Mouse (Mus musculus) intestine, embryonic 14.5 days (tissue): ENCODE data around the gene Vwa2. TPM values are rescaled to one million over a fixed set of nuclear protein-coding genes. Genes with fewer than 3 reads are reported as not detected.

Source experiments
- ATAC-seq: fragments of 200-750 bp; cut with Nextera tagmentation; replicated peaks from 2 replicates; pipeline ENCODE4 v1.8.0; 2017; ENCODE audit warnings: low read depth, moderate number of reproducible peaks, moderate TSS enrichment, moderate library complexity; ENCODE audit not compliant: low FRiP score, low TSS enrichment
- DNase-seq: peaks from one replicate; pipeline ENCODE4 v3.0.0-alpha.2; 2018; ENCODE audit warnings: low spot score
- H3K27ac ChIP-seq: fragments of 300-500 bp; sonication (generic); 2 replicates; pipeline ENCODE4 v1.5.1; 2014; ENCODE audit warnings: low read depth, mild to moderate bottlenecking, control low read depth
- H3K27me3 ChIP-seq: fragments of 300-500 bp; sonication (generic); replicated peaks from 2 replicates; pipeline ENCODE4 v1.6.1; 2014; ENCODE audit warnings: low read length, control low read depth; ENCODE audit not compliant: control insufficient read depth, insufficient read depth
- H3K36me3 ChIP-seq: fragments of 300-500 bp; sonication (generic); 2 replicates; pipeline ENCODE4 v1.6.1; 2014; ENCODE audit warnings: low read length, control low read depth; ENCODE audit not compliant: control insufficient read depth, insufficient read depth
- H3K4me1 ChIP-seq: fragments of 300-500 bp; sonication (generic); replicated peaks from 2 replicates; pipeline ENCODE4 v1.6.1; 2014; ENCODE audit warnings: low read length, control low read depth, mixed read lengths; ENCODE audit not compliant: control insufficient read depth, insufficient read depth
- H3K4me2 ChIP-seq: fragments of 300-500 bp; sonication (generic); 2 replicates; pipeline ENCODE4 v1.6.1; 2014; ENCODE audit warnings: low read length
- H3K4me3 ChIP-seq: fragments of 300-500 bp; sonication (generic); 2 replicates; pipeline ENCODE4 v1.5.1; 2014; ENCODE audit warnings: low read depth, low read length, control low read depth, mixed read lengths
- H3K9ac ChIP-seq: fragments of 300-500 bp; sonication (generic); 2 replicates; pipeline ENCODE4 v1.6.1; 2014; ENCODE audit warnings: mild to moderate bottlenecking, low read length
- H3K9me3 ChIP-seq: fragments of 300-500 bp; sonication (generic); 2 replicates; pipeline ENCODE4 v1.6.1; 2016; ENCODE audit warnings: low read length, control low read depth; ENCODE audit not compliant: control insufficient read depth
- WGBS: fragments of 180-500 bp; shearing (Covaris S2); extraction: QIAGEN DNeasy Blood & Tissue Kit; methylation state at CpG from one replicate; pipeline ENCODE4 v1.1.7; 2014; 5-methylcytosine and 5-hydroxymethylcytosine counted together
- polyA plus RNA-seq: library from polyadenylated mRNA; unstranded; fragments of >200 nt; fragmentation: Nextera tagmentation; extraction: Ambion mirVana; gene quantifications from 2 replicates; pipeline ENCODE4 v1.2.1, GENCODE M21; 2014

Vwa2 gene
- polyA plus RNA-seq, 1 experiment from 2014 or later = 1.8 TPM

GRCm38 (mm10) chr19:56893326-56893725 lies 19.3 kb downstream of the Vwa2 start:
- Histone ChIP-seq H3K27ac (no peak overlapping the region), H3K4me2 (no peak overlapping the region), H3K9me3 (no peaks in the 10 kb centered on the region), H3K4me1 (peaks cover 4% of the 10 kb centered on the region), H3K9ac (no peak overlapping the region), H3K27me3 (no peaks in the 10 kb centered on the region), H3K36me3 (no peaks in the 10 kb centered on the region), H3K4me3 (no peak overlapping the region)
- no peak for DNase-seq
- no peak for ATAC-seq
- WGBS = 53% methylated on average over 5 of the region's 5 CpGs

- no peak overlapping the region for H3K9ac ChIP-seq
- DNase-seq (no peak), ATAC-seq (no peak)
- 84% methylated on average over 16 of the region's 16 CpGs for WGBS
- H3K4me2 ChIP-seq = no peak overlapping the region
- H3K27me3 ChIP-seq = no peaks in the 10 kb centered on the region
- H3K9me3 ChIP-seq = no peaks in the 10 kb centered on the region
- H3K36me3 ChIP-seq = no peaks in the 10 kb centered on the region
- H3K4me3 ChIP-seq = no peak overlapping the region
- no peak overlapping the region for H3K27ac ChIP-seq
- H3K4me1 ChIP-seq = peaks cover 5% of the 10 kb centered on the region; the same call in 1 of the 2 replicates
Measured at GRCm38 (mm10) chr19:56897654-56898053, 23.6 kb downstream of the Vwa2 start.

GRCm38 (mm10) chr19:56904095-56904494 lies 30.0 kb downstream of the Vwa2 start:
- H3K4me1 ChIP-seq = peaks cover 10% of the 10 kb centered on the region
- H3K9ac ChIP-seq = no peak overlapping the region
- H3K36me3 ChIP-seq = no peaks in the 10 kb centered on the region
- 71% methylated on average over 3 of the region's 3 CpGs for WGBS
- no peaks in the 10 kb centered on the region for H3K27me3 ChIP-seq
- no peak for ATAC-seq
- no peak overlapping the region for H3K4me3 ChIP-seq
- H3K9me3 ChIP-seq = no peaks in the 10 kb centered on the region
- no peak overlapping the region for H3K4me2 ChIP-seq
- no peak for DNase-seq
- H3K27ac ChIP-seq = no peak overlapping the region

GRCm38 (mm10) chr19:56905395-56905794 lies 31.3 kb downstream of the Vwa2 start:
- 87% methylated on average over 7 of the region's 7 CpGs for WGBS
- ATAC-seq = no peak
- H3K9ac ChIP-seq = no peak overlapping the region
- DNase-seq = no peak
- H3K27ac ChIP-seq = no peak overlapping the region
- peaks cover 5% of the 10 kb centered on the region for H3K4me1 ChIP-seq
- no peaks in the 10 kb centered on the region for H3K27me3 ChIP-seq
- H3K9me3 ChIP-seq = no peaks in the 10 kb centered on the region
- H3K4me3 ChIP-seq = no peak overlapping the region
- no peak overlapping the region for H3K4me2 ChIP-seq
- no peaks in the 10 kb centered on the region for H3K36me3 ChIP-seq

GRCm38 (mm10) chr19:56907850-56908249 lies 33.8 kb downstream of the Vwa2 start:
- no peaks in the 10 kb centered on the region for H3K27me3 ChIP-seq
- H3K4me2 ChIP-seq = no peak overlapping the region
- H3K27ac ChIP-seq = no peak overlapping the region
- H3K9me3 ChIP-seq = no peaks in the 10 kb centered on the region
- WGBS = 36% methylated on average over 3 of the region's 3 CpGs
- DNase-seq = no peak
- ATAC-seq = no peak
- peaks cover 4% of the 10 kb centered on the region for H3K4me1 ChIP-seq
- no peak overlapping the region for H3K9ac ChIP-seq
- no peaks in the 10 kb centered on the region for H3K36me3 ChIP-seq
- H3K4me3 ChIP-seq = no peak overlapping the region

- no peaks in the 10 kb centered on the region for H3K9me3 ChIP-seq
- DNase-seq = peak; percentile 84
- H3K4me3 ChIP-seq = no peak overlapping the region
- WGBS = 71% methylated on average over 17 of the region's 17 CpGs
- no peak overlapping the region for H3K9ac ChIP-seq
- peak; percentile 38; the same call in 1 of the 2 replicates for ATAC-seq
- H3K27me3 ChIP-seq = no peaks in the 10 kb centered on the region
- H3K4me2 ChIP-seq = no peak overlapping the region
- peaks cover 4% of the 10 kb centered on the region for H3K4me1 ChIP-seq
- peaks cover 4% of the 10 kb centered on the region; the same call in 1 of the 2 replicates for H3K36me3 ChIP-seq
- H3K27ac ChIP-seq = no peak overlapping the region
Measured at GRCm38 (mm10) chr19:56908472-56909270, 34.6 kb downstream of the Vwa2 start.

GRCm38 (mm10) chr19:56910561-56910960 lies 36.5 kb downstream of the Vwa2 start:
- ATAC-seq = no peak

GRCm38 (mm10) chr19:56913761-56914160 lies 39.7 kb downstream of the Vwa2 start:
- DNase-seq = no peak
- Histone ChIP-seq H3K4me3 (no peak overlapping the region), H3K9ac (no peak overlapping the region), H3K9me3 (no peaks in the 10 kb centered on the region), H3K4me2 (no peak overlapping the region), H3K27ac (no peak overlapping the region), H3K4me1 (no peaks in the 10 kb centered on the region; the same call in 1 of the 2 replicates), H3K36me3 (peaks cover 36% of the 10 kb centered on the region), H3K27me3 (no peaks in the 10 kb centered on the region)
- no peak for ATAC-seq
- 87% methylated on average over 4 of the region's 4 CpGs for WGBS

More at GRCm38 (mm10) chr19:56910561-56910960, 36.5 kb downstream of the Vwa2 start:
- Histone ChIP-seq H3K4me3 (no peak overlapping the region), H3K36me3 (peaks cover 23% of the 10 kb centered on the region; the same call in 1 of the 2 replicates), H3K4me1 (peaks cover 4% of the 10 kb centered on the region), H3K27ac (no peak overlapping the region), H3K9me3 (no peaks in the 10 kb centered on the region), H3K27me3 (no peaks in the 10 kb centered on the region), H3K9ac (no peak overlapping the region), H3K4me2 (no peak overlapping the region)
- WGBS = 66% methylated on average over 11 of the region's 11 CpGs
- no peak for DNase-seq

- H3K36me3 ChIP-seq = peaks cover 36% of the 10 kb centered on the region
- H3K9ac ChIP-seq = no peak overlapping the region
- ATAC-seq (no peak; the same call in 1 of the 2 replicates), DNase-seq (no peak)
- H3K4me3 ChIP-seq = no peak overlapping the region
- H3K4me2 ChIP-seq = no peak overlapping the region
- WGBS = 93% methylated on average over 3 of the region's 3 CpGs
- H3K4me1 ChIP-seq = no peaks in the 10 kb centered on the region
- peak overlapping the region; percentile 33; the same call in 1 of the 2 replicates for H3K27ac ChIP-seq
- H3K9me3 ChIP-seq = no peaks in the 10 kb centered on the region
- no peaks in the 10 kb centered on the region for H3K27me3 ChIP-seq
Measured at GRCm38 (mm10) chr19:56914658-56915057, 40.6 kb downstream of the Vwa2 start.
